Mouse (Mus musculus) cerebellum, adult 2 months (tissue): ENCODE measurements at regions not wholly inside any gene's neighbourhood (a gene's known extent, or its start where the extent isn't known, plus 50 kb on each side); places are given as distances from the start of the nearest gene placed in this dataset.

Experiments used
- CTCF ChIP-seq: fragments of 200-500 bp; IDR thresholded peaks from 2 replicates; pipeline ENCODE4 v1.5.1; 2011; ENCODE audit warnings: low read depth, mild to moderate bottlenecking, control low read depth, low read length, moderate library complexity, borderline replicate concordance; ENCODE audit not compliant: insufficient read depth
- POLR2A ChIP-seq: fragments of 200-500 bp; IDR thresholded peaks from 2 replicates; pipeline ENCODE4 v1.6.1; 2011; ENCODE audit warnings: low read length, control low read depth, borderline replicate concordance; ENCODE audit not compliant: insufficient read depth

- TF ChIP-seq POLR2A (no peak), CTCF (no peak)
Measured at GRCm38 (mm10) chr8:92180651-92181050, 176.8 kb upstream of the Irx5 start.
